Mouse (Mus musculus): ENCODE results near the gene Psd.

Psd gene

GRCm38 (mm10) chr19:46338942-46339286 is 12.0 kb upstream of the Psd start:
- no peak for DNase-seq (ENCODE audit: low spot score in 2 of 2)

DNA sequence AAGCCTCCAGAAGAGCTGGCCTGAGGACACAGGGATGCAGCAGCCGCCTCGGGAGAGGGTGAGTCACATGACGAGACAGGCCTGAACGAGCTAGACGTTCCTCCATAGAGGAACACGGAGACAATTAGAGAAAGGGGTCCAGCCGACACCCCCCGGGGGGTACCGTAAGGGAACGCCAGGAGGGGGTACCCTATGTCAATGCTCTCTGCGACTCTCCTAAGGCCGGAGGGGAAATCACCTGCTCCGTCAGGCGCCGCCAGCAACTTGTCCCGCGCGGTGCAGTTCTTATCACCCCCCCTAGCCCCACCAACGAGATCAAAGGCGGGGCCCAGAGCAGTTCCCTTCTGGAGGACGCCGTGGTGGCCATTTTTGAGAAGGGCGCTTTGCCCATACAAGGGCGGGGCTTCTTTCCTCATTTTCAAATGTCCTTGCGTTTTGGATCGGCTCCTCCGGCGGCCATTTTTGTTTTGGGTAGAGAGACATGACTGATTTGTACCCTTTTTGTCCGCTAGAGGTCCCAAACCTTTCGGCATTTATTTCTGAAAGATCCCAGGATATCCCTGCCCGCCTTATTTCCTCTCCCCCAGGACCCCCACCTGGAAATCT is 11.5 kb upstream of the Psd start, which contains the start of gene Cuedc2:
Cuedc2 (minus strand) TSS at position 372 of the 606 bp plus-strand sequence.
- peak; percentile 98 for DNase-seq (ENCODE audit: low spot score in 2 of 2)

GRCm38 (mm10) chr19:46337719-46338330 is 10.9 kb upstream of the Psd start:
- peak in 1 of 2 experiments; percentile 64 for DNase-seq (ENCODE audit: low spot score in 2 of 2)

DNA sequence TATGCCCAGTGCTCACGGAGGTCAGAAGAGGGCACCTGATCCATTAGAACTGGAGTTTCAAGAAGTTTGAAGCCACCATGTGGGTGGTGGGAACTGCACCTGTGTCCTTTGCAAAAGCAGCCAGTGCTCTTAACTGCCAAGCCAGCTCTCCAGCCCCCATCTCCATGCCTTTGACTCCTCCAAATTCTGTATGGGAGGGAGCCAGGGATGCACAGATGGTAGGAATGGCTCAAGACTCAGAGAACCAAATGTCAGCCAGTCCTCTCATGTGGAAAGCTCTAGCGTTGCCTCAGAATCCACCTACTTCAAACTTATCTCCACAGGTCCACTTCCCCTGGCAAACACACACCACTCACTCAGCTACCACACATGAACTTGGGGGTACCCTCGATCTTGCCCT is 7.0 kb upstream of the Psd start:
- no peak for DNase-seq (ENCODE audit: low spot score in 2 of 2)

DNA sequence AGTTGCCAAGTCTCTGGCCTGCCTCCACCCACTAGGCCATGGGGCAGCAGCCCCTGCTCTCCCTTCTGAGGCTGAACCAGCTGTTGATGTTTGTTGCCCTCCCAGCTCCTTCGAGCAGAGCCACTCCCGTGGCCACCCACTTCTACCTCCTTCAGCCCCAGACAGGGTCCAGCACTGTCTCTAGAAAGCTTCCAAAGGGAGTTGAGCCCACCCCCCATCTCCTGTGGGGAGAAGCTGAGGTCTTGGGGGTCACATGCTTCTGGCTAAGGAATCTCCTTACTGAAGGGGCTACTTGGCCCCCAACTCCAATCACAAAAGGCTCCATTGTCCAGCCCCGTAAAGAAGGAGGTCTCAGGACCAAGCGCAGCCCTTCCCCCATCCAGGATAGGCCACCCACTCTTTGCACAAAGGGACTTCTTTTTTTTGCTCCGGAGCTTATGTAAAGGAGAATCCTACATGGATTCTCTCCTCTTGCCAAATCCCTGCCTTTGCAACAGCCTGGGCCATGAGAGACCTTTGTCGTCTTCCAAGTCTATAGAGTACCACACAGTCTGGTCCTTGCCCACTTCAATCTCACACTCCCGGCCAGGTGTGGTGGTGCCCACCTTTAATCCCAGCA is 5.9 kb upstream of the Psd start:
- DNase-seq (ENCODE audit: low spot score in 2 of 2) = no peak

DNA sequence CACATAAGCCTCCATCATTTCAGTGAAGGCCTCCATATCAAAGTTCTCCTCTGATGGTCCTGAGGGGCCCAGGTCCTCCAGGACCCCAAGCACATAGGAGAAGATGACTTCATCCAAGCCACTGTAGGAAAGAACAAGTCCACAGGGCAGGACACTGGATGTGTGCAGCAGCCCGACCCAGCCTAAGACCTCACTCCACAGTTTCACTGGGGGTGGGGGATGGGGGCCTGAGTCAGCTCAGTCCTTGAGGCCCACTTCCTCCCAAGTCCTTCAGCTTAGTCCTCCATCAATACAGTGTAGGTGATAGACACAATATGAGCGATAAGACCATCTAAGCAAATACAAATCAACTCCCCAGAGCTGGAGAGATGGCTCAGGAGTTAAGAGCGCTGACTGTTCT is 5.0 kb upstream of the Psd start:
- DNase-seq (ENCODE audit: low spot score in 2 of 2) = no peak

- DNase-seq (ENCODE audit: low spot score in 2 of 2) = no peak
Observed at GRCm38 (mm10) chr19:46331326-46331725, 4.4 kb upstream of the Psd start.

DNA sequence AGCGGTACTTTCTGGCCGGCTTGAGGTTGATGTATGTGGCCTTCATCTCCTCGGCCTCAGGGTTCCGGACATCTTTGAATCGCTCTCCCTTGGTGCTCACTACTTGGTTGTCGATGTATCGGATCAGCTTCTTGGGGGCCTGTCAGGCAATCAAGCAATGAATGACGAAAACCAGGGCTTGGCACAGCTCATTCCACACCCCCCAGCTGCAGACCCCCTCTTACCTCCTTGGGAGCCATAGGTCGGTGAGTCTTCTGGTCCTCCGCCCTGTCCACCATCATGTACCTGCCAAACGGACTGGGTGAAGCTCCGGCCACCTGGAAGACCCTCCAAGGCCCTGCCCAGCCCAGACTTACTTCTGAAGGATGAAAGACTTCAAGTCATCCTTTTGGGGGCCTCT is 3.7 kb upstream of the Psd start:
- DNase-seq (ENCODE audit: low spot score in 2 of 2) = no peak

DNA sequence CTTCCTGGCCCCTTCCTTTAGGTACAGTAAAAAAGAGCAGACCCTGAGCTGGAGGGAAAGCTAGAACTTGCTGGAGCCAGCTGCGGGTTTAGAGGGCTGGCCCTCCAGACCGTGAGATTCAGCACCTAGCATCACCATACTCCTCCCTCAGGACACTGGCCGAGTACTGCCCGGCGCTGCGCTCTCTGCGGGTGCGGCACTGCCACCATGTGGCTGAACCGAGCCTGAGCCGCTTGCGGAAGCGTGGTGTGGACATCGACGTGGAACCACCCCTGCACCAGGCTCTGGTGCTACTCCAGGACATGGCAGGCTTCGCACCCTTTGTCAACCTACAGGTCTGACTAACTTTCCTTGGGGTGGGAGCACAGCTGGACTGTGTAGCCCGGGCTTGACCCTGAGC is 3.0 kb upstream of the Psd start:
- DNase-seq (ENCODE audit: low spot score in 2 of 2) = peak; percentile 85 to 93

- DNase-seq (ENCODE audit: low spot score in 2 of 2) = no peak
Observed at GRCm38 (mm10) chr19:46329031-46329641, 2.2 kb upstream of the Psd start.

DNA sequence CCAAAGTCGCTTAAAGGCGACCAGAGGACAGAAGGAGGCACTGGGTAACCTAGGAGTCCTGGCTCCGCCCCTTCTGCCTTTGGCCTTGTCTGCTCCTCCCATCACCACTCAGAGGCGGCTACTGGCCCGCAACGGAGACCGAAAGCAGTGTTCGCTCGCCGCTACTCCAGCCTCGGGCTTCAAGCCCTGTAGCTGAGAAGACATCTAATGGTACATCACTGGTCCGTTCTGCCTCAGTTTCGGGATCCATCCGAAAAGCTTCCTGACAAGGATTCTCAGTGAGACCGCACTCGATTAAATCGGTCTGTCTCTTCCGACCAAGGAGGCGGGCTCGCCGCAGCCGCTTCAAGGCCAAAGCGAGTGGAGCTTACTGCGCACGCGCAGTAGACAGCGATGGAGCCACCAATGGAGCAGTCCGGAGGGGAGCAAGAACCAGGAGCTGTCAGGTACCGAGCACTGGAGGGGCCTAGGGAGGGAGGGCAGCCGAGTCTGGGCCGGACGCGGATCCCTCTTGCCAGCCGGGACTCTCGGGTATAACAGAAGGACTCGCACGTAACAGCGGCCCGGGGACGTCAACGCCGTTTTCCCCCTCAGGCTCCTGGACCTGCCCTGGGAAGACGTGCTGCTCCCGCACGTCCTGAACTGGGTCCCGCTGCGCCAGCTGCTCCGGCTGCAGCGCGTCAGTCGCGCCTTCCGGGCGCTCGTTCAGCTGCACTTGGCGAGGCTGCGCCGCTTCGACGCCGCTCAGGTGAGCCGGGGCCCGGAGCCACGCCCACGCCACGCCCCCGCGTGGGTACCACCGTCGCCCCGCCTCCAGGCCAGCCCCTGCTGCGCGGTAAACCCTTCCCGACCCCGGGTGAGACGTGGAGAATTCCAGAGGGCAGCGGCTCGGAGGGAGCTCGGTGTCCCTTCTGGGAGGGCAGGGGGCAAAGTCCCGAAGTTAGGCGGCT is 1.4 kb upstream of the Psd start, which contains the start of gene Fbxl15:
Fbxl15 (plus strand) TSS at position 104 of the 950 bp plus-strand sequence.
- peak; percentile 91 to 96 for DNase-seq (ENCODE audit: low spot score in 2 of 2)

GRCm38 (mm10) chr19:46327531-46328064 is 642 bp upstream of the Psd start:
- peak in 1 of 2 experiments; percentile 63 for DNase-seq (ENCODE audit: low spot score in 2 of 2)

DNA sequence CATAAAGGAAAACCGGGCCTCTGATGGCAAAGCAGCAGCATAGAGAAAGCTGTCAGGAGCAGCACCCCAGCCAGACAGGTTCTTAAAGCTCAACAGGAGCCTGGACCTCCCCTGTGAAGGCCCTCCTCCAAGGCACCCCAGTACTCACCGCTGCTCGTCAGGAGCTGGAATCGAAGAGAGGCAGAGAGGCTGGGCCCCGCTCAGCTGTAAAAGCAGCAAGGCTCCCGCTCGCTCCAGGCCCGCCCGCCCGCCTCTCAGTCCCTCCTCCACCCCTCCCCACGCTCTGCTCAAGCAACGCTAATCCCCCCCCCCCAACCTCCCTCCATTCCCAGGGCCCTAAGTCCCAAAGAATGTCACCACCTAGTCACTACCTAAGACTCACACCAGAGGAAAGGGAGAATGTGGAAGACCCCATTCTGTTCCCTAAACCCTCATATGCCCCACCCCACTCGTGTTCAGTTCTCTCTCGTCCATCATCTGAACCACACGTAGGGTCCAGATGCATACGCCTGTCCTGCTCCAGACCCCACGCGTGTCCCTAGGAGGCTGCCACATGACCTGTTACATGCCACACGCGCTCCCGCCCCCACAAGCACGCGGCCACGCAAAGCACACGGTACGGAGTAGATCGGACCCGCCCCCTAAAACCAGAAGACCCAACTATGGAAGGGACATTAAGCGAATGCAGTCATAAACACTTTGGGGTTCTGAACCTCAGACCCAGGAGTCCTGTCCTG is 769 bp downstream of the Psd start:
- DNase-seq (ENCODE audit: low spot score in 2 of 2) = no peak

- no peak for DNase-seq (ENCODE audit: low spot score in 2 of 2)
Observed at GRCm38 (mm10) chr19:46324918-46325317, 2.0 kb downstream of the Psd start.

DNA sequence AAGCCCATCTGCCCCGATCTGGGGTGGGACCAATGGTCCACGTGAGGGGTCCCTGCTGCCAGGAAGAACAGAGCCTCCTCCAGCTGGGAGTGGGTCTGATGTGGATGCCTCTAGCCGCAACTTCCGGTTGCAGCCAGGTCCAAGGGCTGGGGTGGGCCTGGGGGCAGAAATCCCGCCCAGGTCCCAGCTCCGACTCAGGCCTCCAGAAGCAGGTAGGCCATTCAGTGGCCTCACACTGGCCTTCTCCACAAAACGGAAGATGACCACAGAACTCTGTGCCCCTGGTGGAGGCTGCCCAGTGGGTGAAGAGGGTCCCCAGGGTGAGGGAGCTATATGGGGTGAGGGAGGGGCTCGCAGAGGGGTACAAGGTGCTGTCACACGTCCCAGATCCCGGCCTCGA is 2.6 kb downstream of the Psd start:
- no peak for DNase-seq (ENCODE audit: low spot score in 2 of 2)

- no peak for DNase-seq (ENCODE audit: low spot score in 2 of 2)
Observed at GRCm38 (mm10) chr19:46323716-46324115, 3.2 kb downstream of the Psd start.

GRCm38 (mm10) chr19:46322996-46323572 is 3.9 kb downstream of the Psd start:
- no peak for DNase-seq (ENCODE audit: low spot score in 2 of 2)

- DNase-seq (ENCODE audit: low spot score in 2 of 2) = no peak
Observed at GRCm38 (mm10) chr19:46322144-46322995, 4.6 kb downstream of the Psd start.

Data from spleen, postnatal 4 days (tissue).